Mouse (Mus musculus): ENCODE measurements around the gene Nuak2. TPM values are rescaled to one million over a fixed set of nuclear protein-coding genes. Genes with fewer than 3 reads are reported as not detected.
A peak's percentile ranks its signal among the peaks of the same experiment; 100 is the strongest.

Gene Nuak2
- total RNA-seq, 2 experiments from 2014 or later, result 3.1 TPM

DNA sequence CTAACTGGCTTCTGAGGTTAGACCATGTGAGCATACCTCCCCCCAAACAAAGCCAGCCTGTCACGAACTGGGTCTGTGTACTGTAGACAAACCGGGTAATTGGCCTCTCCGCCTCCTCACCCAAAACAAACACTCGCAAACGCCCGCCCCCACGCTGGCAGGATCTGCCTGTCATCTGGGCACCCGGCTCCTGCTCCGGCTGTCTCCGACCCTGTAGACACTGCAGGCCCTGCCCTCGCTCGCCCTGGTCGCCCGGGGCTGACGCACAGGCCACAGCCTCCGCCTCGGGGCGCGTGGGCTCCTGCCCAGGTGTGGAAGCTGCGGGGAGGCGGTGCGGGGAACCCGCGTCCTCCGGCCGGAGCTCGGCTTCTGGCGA lies 17.5 kb upstream of the Nuak2 start, which contains the start of gene Klhdc8a:
Gene Klhdc8a (plus strand): TSS at position 202 of the 376 bp plus-strand sequence.
- peak; percentile 57 to 62 for DNase-seq (ENCODE audit: low spot score in 2 of 2)

DNA sequence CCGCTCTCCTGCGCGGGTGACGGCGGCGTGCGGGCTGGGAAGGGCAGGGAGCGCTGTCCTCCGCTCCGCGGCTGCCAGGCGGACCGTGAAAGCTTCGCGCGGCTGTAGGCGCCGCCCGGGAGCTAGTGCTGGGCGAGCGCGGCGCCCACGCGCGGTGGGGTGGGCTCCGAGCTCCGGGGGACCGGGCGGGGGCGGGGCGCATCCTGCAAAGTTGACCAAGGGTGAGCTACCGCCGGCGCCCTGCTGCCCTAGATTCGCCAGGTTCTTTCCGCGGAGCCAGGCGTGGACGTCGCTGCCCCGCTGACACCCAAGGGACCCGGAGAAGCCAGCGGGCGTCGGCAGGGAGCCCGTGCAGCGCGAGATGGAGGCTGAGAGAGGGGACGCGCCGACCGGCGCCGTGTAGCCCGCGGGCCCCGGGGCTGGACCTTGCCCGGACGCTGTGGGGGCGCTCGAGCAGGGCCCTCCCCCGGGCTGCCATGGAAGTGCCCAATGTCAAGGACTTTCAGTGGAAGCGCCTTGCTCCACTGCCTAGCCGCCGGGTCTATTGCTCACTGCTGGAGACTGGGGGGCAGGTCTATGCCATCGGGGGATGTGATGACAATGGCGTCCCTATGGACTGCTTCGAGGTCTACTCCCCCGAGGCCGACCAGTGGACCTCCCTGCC lies 17.0 kb upstream of the Nuak2 start:
- DNase-seq (ENCODE audit: low spot score in 2 of 2), result peak; percentile 41 to 62

DNA sequence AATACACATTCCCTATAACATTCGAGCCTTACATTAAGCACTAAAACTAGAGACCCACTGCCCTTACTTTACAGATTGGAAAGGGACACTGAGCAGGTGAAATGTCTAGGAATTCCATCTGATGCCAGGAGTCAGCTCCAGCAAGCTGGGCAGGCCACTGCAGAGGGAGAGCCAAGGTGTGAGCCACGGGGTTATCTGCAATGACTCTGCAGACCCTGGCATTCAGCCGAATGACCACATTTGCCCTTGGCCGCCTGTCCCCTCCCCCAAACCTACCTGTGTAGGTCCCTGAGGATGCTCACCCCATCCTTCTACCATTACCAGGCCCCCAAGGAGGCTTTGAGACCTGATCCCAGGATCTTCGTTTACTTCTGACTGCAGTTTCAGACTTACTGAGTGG lies 16.2 kb upstream of the Nuak2 start:
- DNase-seq (ENCODE audit: low spot score in 2 of 2), result no peak

DNA sequence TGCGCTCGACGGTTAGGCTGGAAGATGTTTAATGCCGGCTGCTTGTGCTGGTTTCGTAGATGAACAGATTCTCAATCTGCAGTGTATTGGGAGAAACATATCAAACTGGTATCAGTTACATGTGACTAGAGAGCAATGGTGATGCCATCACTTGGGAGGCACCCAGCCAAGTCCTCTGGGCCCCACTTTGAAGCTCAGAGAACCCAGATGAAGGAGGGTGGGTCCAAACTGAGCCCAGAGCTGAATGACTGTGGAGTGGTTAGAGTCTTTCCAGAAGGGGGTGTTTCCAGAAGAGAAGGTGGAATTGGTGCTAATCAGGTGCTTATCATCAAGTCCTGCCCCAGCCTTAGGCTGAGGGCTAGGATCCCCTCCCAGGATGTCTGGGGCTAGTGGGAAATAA lies 14.7 kb upstream of the Nuak2 start:
- no peak for DNase-seq (ENCODE audit: low spot score in 2 of 2)

DNA sequence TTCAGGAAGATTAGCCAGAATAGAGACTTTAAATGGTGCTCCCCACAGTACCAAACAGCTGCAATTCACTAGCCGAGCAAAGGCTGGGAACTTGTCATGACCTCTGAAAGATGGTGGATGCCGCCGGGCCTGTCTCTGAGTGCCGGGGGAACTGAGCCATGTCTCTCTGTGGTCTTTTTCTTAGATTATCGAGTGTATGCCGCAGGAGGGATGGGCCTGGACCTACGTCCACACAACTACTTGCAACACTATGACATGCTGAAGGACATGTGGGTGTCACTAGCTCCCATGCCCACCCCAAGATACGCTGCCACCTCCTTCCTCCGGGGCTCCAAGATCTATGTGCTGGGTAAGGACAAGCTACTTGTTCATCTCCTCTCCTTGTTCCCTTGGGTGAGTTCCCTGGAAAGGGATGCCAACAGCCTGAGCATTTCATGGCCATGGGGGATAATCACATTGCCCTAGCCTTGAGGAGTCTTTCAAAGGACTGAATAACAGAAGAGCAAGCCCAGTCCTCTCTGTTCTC lies 13.5 kb upstream of the Nuak2 start:
- DNase-seq (ENCODE audit: low spot score in 2 of 2), result no peak

DNA sequence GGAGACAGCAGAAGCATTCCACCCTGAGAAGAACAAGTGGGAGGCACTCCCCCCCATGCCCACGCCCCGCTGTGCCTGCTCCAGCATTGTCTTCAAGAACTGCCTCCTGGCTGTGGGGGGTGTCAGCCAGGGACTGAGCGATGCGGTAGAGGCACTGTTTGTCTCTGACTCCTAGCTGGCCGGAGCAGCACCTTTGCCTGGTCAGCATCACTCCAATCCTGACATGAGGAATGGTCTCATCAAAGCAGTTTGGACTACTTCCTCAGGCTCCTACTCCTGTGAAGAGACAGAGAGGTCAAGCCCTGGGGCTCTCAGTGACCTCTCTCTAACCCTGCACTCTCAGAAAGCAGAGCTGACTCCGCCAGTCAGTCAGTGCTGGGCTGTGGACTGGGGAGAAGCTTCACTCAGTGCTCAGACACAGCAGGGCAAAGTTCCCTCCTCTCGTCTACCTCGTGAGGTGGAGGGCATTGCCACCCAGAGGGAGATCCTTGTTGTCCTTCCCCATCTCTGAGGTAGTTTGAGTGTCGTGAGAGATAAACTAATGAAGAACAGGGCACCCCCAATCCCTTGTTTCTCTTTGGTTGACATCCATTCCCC lies 11.2 kb upstream of the Nuak2 start:
- no peak for DNase-seq (ENCODE audit: low spot score in 2 of 2)

DNA sequence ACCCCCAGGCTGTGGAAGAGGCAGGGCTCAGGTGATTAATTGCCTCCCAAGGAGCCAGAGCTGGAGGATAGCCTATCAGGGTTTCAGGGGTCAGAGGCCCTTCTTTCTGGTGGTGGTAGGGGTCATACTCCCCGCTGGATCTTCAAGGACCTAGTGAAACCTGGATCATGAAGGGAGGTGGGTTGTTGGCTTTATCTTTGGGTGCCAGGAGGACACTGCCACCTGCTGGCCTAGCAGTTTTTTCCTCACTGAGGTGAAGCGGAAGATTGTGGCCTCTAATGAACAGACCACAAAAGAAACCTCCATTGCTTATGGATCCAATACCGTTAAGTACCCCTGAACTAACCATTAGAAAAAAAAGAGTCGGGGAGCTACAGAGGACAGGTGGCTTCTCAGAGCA lies 9.8 kb upstream of the Nuak2 start:
- DNase-seq (ENCODE audit: low spot score in 2 of 2), result peak; percentile 66 to 70

DNA sequence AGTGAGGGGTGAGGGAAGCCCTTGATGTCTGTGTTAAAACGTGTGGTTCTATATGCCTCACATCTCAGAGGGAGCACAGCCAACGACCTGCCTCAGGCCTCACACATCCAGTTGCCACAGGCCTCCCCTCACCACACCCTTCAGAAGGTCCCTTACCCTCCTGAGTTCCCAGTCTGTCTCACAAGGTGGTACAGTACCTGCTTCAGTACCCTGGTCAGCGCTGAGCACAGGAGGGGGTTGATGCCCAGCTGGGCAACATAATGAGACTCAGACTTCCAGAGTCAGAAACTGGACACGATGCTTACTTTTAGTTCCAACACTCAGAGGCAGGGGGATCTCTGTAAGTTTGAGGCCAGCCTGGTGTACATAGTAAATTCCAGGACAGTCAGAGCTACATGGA lies 9.1 kb upstream of the Nuak2 start:
- DNase-seq (ENCODE audit: low spot score in 2 of 2), result no peak

DNA sequence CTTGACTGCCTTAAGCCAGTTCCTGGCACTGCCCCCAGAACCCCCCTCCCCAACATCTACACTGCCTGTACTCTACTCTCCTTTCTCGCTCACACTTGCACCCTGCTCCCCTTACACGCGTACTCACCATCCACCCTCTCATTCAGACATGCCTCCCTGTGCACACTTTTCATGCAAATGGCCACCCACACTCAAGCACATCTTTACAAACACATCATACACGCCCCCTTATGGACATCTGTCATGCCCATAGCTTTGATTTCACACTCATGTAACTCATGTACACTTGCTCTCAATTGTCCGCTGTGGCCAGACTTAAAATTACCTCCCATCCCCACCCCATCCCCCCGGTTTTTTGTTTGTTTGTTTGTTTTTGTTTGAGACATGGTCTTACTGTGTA lies 8.0 kb upstream of the Nuak2 start:
- DNase-seq (ENCODE audit: low spot score in 2 of 2), result no peak

DNA sequence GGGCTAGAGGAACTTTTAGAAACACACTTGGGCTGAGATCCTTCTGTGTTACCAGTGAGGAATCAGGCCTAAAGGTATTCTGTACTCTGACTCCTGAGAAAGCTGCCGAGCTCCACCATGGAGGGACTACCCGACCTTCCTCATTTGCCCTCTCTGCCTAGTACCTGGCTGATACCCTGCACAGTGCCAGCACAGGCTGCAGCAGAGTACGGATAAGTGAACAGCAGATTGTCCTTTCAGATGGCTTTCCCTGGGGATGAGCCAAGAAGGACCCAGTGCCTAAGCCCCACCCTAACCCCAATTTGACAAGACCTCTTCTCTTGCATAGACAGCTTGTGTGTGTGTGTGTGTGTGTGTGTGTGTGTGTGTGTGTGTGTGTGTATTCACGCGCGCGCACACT lies 7.3 kb upstream of the Nuak2 start:
- no peak for DNase-seq (ENCODE audit: low spot score in 2 of 2)

DNA sequence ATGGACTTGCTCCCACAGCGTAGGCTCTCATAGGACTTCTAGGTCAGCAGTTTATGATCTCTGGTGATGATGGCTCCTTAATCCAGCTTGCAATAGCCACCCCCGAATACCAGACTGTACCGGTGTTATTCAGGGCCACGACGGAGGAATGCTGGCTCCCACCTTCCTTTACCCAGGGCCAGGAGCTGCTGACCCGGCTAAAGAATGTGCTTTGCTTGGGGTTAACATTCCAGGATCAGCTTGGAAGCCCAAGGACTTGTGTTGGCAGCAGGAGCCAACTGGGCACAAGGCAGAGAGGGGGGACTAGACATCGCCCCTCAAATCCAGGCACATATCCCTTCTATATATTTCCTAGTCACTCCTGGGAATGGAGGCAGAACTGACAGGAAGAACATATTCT lies 5.2 kb upstream of the Nuak2 start:
- DNase-seq (ENCODE audit: low spot score in 2 of 2), result no peak

DNA sequence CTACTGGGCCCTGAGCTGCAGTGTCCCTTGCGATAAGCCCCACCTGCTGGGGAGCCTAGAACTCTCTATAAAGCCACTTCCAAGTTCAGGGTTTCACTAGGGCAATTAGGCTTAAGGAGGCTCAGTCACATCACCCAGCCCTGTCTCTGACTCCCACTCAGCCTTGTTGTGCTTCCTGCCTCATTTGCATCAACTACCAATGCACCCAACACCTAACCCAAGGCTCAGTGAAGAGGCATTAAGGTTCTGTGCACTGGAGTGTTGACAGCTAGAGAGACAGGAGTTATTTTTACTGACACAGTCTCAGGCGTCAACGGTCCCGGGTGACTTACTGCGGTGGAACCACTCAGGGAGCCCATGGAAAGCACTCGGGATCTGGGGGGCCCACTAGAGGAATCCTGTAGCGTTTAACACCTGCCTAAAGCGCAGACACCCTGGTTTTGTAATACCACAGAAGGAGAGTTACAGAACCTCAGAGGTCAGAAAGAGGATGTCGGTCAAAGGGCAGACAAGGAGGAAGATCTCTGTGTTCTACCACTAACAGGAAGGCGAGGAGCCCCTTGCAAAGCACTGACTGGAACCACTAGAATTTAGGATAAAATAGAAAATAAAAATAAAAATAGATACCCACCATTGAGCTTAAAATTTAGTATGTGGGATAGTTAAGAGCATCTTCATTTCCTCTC lies 4.6 kb upstream of the Nuak2 start:
- no peak for DNase-seq (ENCODE audit: low spot score in 2 of 2)

DNA sequence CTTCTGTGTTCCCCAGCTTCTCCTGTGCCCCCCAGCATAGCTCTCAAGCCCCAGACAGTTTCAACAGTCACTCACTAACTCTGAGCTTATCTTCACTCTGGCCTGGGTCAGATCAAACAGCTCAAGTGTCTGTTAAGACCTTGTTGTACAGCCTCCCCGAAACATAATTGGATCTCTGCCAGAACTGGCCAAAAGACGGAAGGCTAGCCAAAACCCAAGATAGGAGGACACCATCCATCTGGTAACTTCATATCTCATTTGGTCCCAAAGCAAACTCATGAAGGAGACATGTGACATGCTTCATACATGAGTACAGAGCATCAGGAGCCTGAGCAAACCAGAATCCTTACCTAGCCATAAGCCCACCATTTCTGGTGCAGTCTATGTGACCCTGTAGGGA lies 3.9 kb upstream of the Nuak2 start:
- no peak for DNase-seq (ENCODE audit: low spot score in 2 of 2)

DNA sequence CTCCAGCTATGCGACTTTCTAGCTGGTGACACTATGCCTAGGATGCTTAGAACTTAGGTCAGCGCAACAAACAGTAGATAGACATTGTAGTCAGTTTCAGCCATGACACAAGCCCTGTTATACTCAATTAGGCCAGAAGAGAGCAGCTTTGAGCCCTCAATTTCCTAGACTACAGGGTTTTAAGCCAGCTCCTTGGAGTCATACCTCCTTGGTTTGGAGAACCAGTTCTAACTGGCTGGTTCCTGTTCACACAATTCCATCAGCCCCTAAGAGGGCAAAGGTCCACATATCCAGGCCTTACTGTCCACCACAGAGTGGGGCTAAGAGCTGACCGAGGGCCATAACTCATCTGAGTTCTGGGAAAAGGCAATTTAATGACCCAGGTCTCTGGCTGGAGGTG lies 3.2 kb upstream of the Nuak2 start:
- peak; percentile 66 to 72 for DNase-seq (ENCODE audit: low spot score in 2 of 2)

DNA sequence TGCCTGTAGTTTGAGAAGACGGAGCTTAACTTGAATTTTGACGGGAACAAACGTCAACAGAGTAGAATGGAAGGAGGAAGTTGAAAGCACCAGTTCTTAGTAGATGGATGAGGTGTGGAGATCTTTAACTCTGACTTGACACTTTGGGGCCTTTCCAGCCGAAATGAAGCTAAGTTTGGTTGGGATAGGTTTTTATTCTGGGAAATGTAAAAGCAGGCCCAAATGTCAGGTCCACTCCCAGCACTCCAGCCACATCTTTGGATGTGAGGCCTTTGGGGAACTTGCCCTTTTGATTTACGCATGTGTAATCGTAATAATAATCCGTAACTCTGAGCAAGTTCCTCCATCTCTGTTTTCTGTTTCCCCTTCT lies 684 bp downstream of the Nuak2 start:
- DNase-seq (ENCODE audit: low spot score in 2 of 2), result no peak

DNA sequence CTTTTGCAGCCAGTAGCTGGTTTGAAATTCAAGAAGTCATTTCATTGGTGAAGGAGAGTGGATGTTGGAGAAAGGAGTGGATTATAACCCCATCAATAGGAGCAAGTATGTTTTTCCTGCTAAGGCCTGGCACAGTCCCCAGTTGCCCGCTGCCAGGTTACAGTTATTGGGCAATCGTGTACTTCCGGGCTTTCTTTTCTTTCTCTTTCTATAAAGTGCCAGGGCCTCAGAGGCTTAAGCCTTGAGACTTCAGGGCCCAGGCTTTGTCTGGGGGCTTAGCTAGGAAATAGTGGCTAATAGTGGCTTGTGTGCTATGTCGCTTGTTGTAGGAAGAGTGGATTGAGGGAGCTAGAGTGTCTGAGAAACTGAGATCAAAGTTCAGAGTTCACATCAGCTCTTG lies 1.5 kb downstream of the Nuak2 start:
- DNase-seq (ENCODE audit: low spot score in 2 of 2), result no peak

DNA sequence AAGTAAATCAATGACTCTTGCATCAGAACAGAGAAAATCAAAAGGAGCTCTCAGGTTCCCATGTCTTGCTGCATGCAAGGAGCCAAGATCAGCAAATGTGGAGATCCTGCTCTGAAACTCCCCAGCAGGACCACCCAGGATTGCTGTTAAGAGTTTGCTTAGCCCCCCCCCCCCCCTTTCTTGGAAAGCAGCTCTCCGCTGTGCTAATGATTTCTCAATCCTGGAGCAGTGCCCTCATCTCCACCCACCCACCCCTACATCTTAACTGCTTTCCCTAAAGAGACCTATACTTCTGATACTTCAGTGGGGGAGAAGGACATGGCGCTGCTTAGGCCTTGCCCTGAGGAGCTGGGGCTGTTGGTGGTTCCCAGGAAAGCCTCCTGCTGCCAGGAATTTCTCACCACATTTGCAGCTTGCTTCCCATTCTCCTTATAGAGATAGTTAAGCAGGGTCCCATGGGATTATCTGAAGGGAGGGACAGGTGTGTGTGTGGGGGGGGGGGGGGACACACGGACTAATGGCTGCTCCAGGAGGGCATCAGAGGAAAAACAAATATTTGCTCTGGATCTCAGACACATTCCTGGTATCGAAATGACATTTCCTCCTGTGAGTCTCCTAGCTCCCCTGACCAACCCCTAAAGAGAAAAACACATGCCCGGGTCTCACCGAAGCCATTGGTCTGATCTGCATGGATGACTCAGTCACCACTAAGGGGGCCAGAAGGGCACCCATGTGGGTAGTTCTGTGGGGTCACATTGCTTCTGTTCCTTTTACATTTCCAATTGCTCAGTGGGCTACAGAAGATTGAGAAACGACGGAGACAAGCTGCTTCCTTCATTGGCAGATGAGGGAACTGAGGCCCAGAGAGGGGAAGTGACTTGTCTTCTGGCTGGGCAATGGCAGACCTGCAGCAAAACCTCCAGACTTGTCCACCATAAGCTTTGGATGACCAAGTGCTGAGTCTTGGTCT lies 2.3 kb downstream of the Nuak2 start:
- no peak for DNase-seq (ENCODE audit: low spot score in 2 of 2)

DNA sequence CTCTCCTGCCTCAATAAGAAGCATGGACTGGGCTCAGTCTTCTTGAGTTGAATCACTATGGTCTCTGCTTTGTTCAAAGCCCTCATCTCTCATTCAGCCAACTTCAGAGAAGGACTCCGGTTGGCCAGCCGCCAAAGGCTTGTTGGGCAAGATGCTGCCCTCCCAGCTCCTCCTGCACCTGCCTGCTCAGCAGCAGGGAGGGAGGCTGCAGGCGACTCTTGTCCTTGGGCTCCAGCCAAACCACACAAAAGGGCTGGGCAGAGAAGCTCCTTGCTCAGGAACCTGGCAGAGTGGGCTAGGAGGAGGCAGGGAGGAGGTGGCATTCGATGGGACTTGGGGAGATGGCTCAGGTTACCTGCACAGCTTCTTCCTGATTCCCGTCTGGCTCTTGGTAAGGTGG lies 3.3 kb downstream of the Nuak2 start:
- peak; percentile 42 to 45 for DNase-seq (ENCODE audit: low spot score in 2 of 2)

DNA sequence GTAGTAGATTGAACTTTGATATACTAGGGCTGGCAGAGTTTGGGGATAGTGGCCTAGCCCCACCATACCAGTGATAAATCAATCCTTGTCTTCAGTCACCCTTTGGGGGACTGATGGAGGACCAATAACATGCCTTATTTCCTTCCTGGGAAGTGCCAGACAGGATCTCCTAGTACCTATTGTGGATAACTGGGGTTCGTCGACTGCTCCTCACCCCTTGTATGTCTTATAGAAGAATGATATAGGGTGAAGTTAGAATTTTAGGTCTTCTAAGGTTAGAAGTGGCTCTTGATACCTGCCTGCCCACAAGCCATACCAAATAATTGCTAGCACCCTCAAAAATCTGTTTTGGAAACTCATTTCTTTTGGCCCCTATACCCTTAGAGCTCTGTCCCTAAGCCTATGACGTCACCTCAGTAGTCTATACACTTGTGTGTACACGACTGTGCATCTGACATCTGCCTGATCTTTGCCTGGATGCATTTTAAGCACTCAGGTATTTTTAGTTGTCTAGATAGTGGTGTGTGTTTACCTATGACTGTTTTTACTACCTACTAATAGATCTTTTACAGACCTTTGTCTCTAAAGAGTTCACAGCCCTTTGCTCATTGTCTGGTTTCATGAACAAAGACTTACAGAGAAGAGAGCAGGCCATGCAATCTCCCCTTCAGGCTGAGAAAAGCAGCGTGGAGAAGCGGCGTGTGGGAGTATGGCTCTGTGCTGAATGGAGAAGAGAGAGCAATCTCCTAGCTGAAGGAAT lies 6.1 kb downstream of the Nuak2 start:
- no peak for DNase-seq (ENCODE audit: low spot score in 2 of 2)

DNA sequence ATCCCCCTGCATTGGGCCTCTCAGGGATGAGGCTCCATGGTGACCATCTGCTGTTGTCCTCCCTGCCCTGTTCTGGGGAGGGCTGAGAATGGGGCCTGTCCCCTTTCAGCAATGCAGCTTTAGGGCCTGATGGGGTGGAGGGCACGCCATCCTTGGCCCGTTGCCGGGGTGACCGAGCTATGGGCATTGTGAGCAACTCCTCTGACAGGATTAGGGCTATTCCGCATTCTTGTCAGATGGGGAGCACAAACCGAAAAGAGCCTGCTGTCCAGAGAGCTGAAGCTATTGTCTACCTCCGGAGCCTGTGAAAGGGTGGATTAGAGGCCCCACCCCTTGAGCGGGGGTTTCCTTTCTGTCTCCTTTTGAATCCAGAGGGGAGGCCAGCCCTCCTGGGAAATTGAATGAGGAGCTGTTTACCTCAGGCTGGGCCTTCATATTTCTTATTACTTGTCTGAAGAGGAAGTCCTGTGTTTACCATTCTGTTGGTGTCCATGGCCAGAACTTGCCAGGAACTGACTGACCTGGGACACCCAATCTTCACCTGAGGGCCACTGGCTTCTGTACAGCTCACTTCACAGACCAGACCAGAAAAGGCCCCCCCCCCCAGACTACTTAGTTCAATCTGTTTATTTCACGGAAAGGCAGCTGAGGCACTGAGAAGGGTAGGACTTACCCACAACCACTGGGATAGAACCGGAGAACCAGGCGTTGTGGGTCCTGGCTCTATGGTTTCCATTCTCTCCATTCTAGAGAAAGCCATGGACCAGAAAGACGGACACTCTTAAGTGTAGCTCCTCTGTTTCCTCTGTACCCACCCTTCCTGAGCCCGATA lies 7.0 kb downstream of the Nuak2 start:
- peak; percentile 34 to 53 for DNase-seq (ENCODE audit: low spot score in 2 of 2)
